Mouse (Mus musculus) forebrain, embryonic 14.5 days (tissue): ENCODE measurements around the gene Spint1. TPM values are rescaled to one million over a fixed set of nuclear protein-coding genes. Genes with fewer than 3 reads are reported as not detected.

Experiments used
- ATAC-seq: fragments of 200-750 bp; cut with Nextera tagmentation; 2 replicates; pipeline ENCODE4 v1.8.0; 2017; ENCODE audit warnings: mild to moderate bottlenecking, moderate library complexity
- DNase-seq: peaks from one replicate; pipeline ENCODE4 v3.0.0-alpha.2; 2015; ENCODE audit warnings: low spot score
- H3K27ac ChIP-seq: fragments of 300-500 bp; sonication (generic); 2 replicates; pipeline ENCODE4 v1.5.1; 2014; ENCODE audit warnings: low read depth, mild to moderate bottlenecking, control low read depth, low read length, moderate library complexity
- H3K27me3 ChIP-seq: fragments of 300-500 bp; sonication (generic); replicated peaks from 2 replicates; pipeline ENCODE4 v1.6.1; 2014; ENCODE audit warnings: low read length, control low read depth, mixed read lengths; ENCODE audit not compliant: control insufficient read depth, insufficient read depth
- H3K36me3 ChIP-seq: fragments of 300-500 bp; sonication (generic); 2 replicates; pipeline ENCODE4 v1.6.1; 2014; ENCODE audit warnings: low read length, control low read depth; ENCODE audit not compliant: control insufficient read depth, insufficient read depth
- H3K4me1 ChIP-seq: fragments of 300-500 bp; sonication (generic); 2 replicates; pipeline ENCODE4 v1.6.1; 2014; ENCODE audit warnings: antibody characterized with exemption, low read length, control low read depth; ENCODE audit not compliant: control insufficient read depth, insufficient read depth
- H3K4me2 ChIP-seq: fragments of 300-500 bp; sonication (generic); 2 replicates; pipeline ENCODE4 v1.6.1; 2014; ENCODE audit warnings: mild to moderate bottlenecking, control low read depth, low read length
- H3K4me3 ChIP-seq: fragments of 300-500 bp; sonication (generic); 2 replicates; pipeline ENCODE4 v1.5.1; 2014; ENCODE audit warnings: low read depth, low read length, control low read depth
- H3K9ac ChIP-seq: fragments of 300-500 bp; sonication (generic); 2 replicates; pipeline ENCODE4 v1.6.1; 2014; ENCODE audit warnings: mild to moderate bottlenecking, low read length, control low read depth, moderate library complexity
- H3K9me3 ChIP-seq: fragments of 300-500 bp; sonication (generic); replicated peaks from 2 replicates; pipeline ENCODE4 v1.6.1; 2016; ENCODE audit warnings: low read length, control low read depth, mixed read lengths; ENCODE audit not compliant: control insufficient read depth
- WGBS: fragments of 180-500 bp; shearing (Covaris S2); extraction: QIAGEN DNeasy Blood & Tissue Kit; methylation state at CpG from one replicate; pipeline ENCODE4 v1.1.7; 2014; 5-methylcytosine and 5-hydroxymethylcytosine counted together
- polyA plus RNA-seq: library from polyadenylated mRNA; unstranded; fragments of >200 nt; fragmentation: Nextera tagmentation; extraction: Ambion mirVana; gene quantifications from 2 replicates; pipeline ENCODE4 v1.2.1, GENCODE M21; 2014

The Spint1 gene
- polyA plus RNA-seq, 1 experiment from 2014 or later = 0.39 TPM

DNA sequence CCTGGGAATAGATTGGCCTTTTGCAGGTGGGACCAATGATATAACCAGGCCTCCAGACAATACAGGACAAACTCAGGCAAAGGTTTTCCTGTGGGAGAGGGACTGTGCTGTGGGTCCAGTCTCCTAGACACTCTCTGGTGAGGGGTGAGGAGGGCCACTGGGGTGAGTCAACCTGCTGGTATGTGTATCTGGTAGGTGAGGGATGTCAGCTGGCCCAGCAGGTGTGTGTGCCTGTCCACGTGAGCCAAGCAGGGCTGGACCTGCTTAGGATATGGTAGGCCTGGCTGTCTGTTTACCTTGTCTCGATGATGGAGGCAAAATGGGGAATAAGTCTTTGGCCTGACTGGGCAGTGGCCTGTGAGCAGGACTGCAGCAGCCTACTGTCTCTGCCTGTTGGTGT is 1.5 kb downstream of the Spint1 start:
- DNase-seq = no peak
- 74% methylated on average over 2 of the region's 2 CpGs for WGBS
- ATAC-seq = no peak
- Histone ChIP-seq H3K4me3 (no peak overlapping the region), H3K36me3 (no peaks in the 10 kb centered on the region), H3K4me2 (no peak overlapping the region), H3K4me1 (0 out of 2 replicates have a peak, but pooled peaks cover 3% of the 10 kb centered on the region), H3K27me3 (peaks cover 48% of the 10 kb centered on the region), H3K9me3 (no peaks in the 10 kb centered on the region), H3K9ac (no peak overlapping the region), H3K27ac (no peak overlapping the region)

DNA sequence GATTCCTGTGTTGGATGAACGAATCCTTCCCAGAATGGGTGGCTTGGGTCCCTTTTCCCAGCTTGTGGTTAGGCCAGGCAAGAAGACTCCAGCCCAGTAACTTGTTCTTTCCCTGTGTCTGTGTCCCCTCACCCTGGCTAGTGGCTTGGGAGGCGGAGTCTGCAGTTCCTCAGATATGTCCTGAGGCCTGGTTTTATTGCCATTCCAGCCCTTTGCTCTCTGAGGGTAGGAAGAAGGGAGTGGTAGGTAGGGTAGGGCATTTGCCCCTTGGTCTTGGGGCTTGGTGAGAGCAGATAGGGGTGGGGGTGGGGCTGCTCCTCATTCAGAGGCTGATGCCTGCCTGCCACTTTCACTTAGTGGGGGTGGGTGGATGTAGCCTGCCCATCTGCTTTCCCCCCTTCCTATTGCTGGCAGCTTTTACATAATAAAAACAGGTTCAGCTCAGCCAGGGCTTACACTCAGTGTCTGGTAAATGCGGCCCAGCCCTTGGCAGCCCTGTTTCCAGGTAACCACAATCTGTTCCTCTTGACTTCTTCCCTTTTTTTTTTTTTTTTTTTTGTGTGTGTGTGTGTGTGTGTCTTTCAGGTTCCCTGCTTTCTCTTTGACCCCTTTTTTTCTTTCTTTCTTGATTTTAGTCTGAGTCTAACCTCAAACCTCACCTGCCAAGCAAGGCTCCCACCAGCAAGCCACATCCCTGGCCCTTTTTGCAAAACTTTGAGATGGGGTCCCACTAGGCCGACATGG is 3.1 kb downstream of the Spint1 start:
- DNase-seq (no peak), ATAC-seq (no peak)
- no peaks in the 10 kb centered on the region for H3K36me3 ChIP-seq
- 0 out of 2 replicates have a peak, but pooled peaks cover 3% of the 10 kb centered on the region for H3K4me1 ChIP-seq
- no peak overlapping the region for H3K27ac ChIP-seq
- H3K9me3 ChIP-seq = no peaks in the 10 kb centered on the region
- no peak overlapping the region for H3K9ac ChIP-seq
- H3K4me3 ChIP-seq = no peak overlapping the region
- no peak overlapping the region for H3K4me2 ChIP-seq
- WGBS = 67% methylated on average over 4 of the region's 4 CpGs
- H3K27me3 ChIP-seq = peaks cover 47% of the 10 kb centered on the region

DNA sequence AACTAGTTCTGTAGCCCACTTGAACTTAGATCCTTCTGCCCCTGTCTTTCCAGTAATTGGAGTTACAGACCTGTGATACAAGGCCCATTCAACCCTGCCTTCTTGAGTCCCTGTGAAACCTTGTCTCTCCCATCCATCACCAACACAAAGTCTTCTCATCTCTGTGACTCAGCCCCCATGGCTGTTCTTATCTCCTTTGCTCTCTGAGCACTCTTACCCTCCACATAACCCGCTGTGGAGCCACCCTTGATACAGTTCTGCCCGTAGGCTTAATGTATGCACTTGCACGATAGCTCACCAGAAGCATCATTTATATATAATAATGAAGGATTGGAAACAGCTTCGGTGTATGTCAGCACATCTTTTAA is 3.6 kb downstream of the Spint1 start:
- no peaks in the 10 kb centered on the region for H3K36me3 ChIP-seq
- no peak for DNase-seq
- 0 out of 2 replicates have a peak, but pooled peaks cover 3% of the 10 kb centered on the region for H3K4me1 ChIP-seq
- no peak for ATAC-seq
- H3K4me3 ChIP-seq = no peak overlapping the region
- H3K9ac ChIP-seq = no peak overlapping the region
- no peak overlapping the region for H3K4me2 ChIP-seq
- 86% methylated on average over 4 of the region's 4 CpGs for WGBS
- no peak overlapping the region for H3K27ac ChIP-seq
- no peaks in the 10 kb centered on the region for H3K9me3 ChIP-seq
- peaks cover 42% of the 10 kb centered on the region for H3K27me3 ChIP-seq

DNA sequence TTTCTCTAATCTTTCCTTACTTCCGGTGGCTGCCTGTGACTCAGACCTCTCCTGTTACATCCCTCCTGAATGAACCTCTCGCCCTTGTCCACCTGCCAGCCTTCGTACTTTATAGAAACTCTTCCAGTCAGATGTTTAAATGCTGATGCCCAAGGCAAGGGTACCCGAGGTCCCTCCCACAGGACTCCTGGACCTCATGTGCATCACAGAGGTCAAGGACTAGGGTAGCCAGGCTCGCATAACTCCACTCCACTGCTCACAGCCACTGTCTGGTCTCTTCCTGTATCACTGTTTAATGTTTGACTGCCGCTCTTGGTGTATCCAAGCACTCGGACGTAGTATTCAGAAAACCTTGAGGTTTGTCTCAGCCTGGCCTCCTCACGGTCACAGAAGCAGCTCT is 5.4 kb downstream of the Spint1 start:
- 83% methylated on average over 9 of the region's 9 CpGs for WGBS

DNA sequence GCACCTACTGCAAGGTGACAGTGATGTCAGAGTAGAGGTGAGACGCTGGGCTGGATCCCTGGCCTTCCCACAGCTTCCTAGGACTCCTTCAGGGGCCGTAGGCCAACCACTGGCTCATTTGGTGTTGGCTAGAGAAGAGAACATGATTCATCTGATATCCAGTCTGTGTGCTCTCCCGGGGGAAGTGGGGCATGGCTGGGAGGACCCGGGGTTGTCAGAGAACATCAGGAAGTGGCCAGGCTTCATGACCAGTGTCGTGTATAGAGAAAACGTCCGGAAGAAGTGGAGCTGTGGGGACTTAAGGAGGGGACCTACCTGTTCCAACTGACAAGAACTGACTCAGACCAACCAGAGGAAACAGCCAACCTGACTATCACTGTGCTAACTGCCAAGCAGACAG is 8.1 kb downstream of the Spint1 start:
- H3K9ac ChIP-seq = no peak overlapping the region
- no peak overlapping the region for H3K4me3 ChIP-seq
- H3K27ac ChIP-seq = no peak overlapping the region
- DNase-seq = no peak
- H3K27me3 ChIP-seq = 0 out of 2 replicates have a peak, but pooled peaks cover 1% of the 10 kb centered on the region
- no peak overlapping the region for H3K4me2 ChIP-seq
- ATAC-seq = no peak
- H3K9me3 ChIP-seq = no peaks in the 10 kb centered on the region
- 88% methylated on average over 7 of the region's 7 CpGs for WGBS
- H3K4me1 ChIP-seq = no peaks in the 10 kb centered on the region
- H3K36me3 ChIP-seq = no peaks in the 10 kb centered on the region

More for the DNA sequence above, 5.4 kb downstream of the Spint1 start:
- Histone ChIP-seq H3K9ac (no peak overlapping the region), H3K4me3 (no peak overlapping the region), H3K4me1 (no peaks in the 10 kb centered on the region), H3K27me3 (peaks cover 25% of the 10 kb centered on the region), H3K4me2 (no peak overlapping the region), H3K9me3 (no peaks in the 10 kb centered on the region), H3K27ac (no peak overlapping the region), H3K36me3 (no peaks in the 10 kb centered on the region)
- no peak for ATAC-seq
- DNase-seq = no peak

DNA sequence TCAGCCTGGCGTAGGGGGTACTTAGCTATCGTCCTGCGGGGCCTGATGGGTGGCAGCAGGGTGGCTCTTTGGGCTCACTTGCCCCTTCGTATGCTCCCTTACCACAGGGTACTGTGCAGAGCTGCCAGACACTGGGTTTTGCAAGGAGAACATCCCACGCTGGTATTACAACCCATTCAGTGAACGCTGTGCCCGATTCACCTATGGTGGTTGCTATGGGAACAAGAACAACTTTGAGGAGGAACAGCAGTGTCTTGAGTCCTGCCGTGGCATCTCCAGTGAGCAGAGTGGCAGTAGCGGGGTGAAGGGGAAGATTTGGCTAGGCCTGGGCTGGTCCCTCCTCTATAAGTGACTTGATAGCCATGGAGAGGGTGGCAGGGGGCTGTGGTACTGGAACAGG is 10.7 kb downstream of the Spint1 start:
- Histone ChIP-seq H3K27ac (no peak overlapping the region), H3K4me3 (no peak overlapping the region), H3K4me1 (no peaks in the 10 kb centered on the region), H3K36me3 (no peaks in the 10 kb centered on the region), H3K9ac (no peak overlapping the region), H3K27me3 (no peaks in the 10 kb centered on the region), H3K4me2 (no peak overlapping the region), H3K9me3 (no peaks in the 10 kb centered on the region)
- no peak for ATAC-seq
- 81% methylated on average over 9 of the region's 9 CpGs for WGBS
- no peak for DNase-seq

DNA sequence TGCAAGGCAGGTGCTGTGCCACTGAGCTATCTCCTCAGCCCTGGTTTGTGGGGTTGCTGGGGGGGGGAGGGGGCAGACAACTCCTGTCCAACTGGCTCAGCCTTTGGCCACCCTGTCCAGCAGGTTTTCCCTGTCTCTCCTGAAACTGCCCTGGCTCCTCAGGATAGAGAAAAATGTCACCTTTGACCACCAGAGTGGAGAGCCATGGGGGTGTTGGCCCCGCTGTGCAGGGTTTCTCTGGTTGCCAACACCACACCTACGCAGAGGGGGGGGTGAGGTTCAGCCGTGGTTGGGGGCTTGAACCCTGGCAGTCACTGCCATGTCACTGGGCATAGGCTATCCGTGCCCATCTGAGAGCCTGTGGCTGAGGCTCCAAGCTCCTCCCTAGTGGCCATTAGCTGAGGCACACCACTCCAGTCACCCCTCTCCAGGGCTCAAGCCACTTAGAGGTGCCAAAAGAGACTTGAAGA is 12.5 kb downstream of the Spint1 start:
- DNase-seq (no peak), ATAC-seq (no peak)
- H3K9ac ChIP-seq = no peak overlapping the region
- H3K4me1 ChIP-seq = no peaks in the 10 kb centered on the region
- H3K4me3 ChIP-seq = no peak overlapping the region
- H3K27me3 ChIP-seq = peaks cover 9% of the 10 kb centered on the region; the same call in 1 of the 2 replicates
- H3K36me3 ChIP-seq = no peaks in the 10 kb centered on the region
- H3K4me2 ChIP-seq = no peak overlapping the region
- no peak overlapping the region for H3K27ac ChIP-seq
- no peaks in the 10 kb centered on the region for H3K9me3 ChIP-seq
- WGBS = 71% methylated on average over 4 of the region's 4 CpGs

DNA sequence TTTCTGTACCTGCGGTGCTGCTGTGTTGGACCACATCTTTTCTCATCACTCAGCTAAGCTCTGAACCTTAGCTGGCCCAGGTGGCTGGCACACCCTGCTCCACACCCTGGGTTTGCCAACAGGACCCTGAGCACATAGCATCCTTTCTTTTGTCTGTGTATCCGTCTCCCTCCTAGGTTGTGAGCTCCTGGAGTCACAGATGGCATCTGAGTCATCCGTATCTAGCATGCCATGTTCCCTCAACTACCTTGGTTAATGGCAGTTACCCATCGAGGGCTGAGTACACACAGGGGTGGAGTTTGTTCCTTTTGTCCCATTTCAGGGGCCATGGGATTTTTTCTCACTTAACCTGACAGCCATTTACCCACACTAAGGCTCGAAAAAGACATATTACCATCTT is 13.2 kb downstream of the Spint1 start:
- Histone ChIP-seq H3K4me2 (no peak overlapping the region), H3K9ac (no peak overlapping the region), H3K27me3 (peaks cover 9% of the 10 kb centered on the region; the same call in 1 of the 2 replicates), H3K9me3 (no peaks in the 10 kb centered on the region), H3K4me1 (no peaks in the 10 kb centered on the region), H3K27ac (no peak overlapping the region), H3K4me3 (no peak overlapping the region), H3K36me3 (no peaks in the 10 kb centered on the region)
- 61% methylated on average over 5 of the region's 5 CpGs for WGBS
- DNase-seq = no peak
- peak; percentile 34; the same call in 1 of the 2 replicates for ATAC-seq

DNA sequence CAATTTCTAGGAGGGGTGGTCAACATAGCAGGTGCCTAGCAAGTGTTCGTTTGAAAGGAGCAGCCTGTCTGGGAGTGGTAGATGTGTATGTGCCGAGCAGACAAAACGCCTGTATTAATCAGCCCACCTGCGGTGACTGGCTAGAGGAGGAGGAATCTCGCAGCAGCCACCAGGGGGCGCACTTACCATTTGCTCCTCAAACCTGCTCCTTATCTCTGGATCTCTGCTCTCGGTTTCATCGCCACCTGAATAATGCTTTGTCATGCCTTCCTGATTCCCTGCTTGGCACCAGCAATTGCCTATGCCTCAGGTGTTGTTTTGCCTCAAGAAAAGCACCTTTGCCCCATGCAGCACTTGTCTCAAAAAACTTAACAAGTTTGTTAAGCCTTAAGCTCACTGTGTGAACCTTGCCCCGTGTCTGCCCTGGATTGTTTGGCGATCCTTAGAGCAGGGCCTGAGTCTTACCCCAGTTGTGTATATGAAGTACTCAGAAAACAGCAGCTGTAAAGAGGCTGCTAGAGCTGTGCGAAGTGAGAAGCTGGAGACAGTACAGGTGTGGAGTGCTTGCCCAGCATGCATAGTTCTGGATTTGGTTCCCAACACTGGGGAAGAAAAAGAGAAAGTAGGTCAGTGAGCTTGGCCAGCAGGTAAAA is 13.8 kb downstream of the Spint1 start:
- peaks cover 9% of the 10 kb centered on the region; the same call in 1 of the 2 replicates for H3K27me3 ChIP-seq
- DNase-seq = peak; percentile 88
- no peak overlapping the region for H3K4me3 ChIP-seq
- H3K4me2 ChIP-seq = no peak overlapping the region
- H3K36me3 ChIP-seq = no peaks in the 10 kb centered on the region
- H3K4me1 ChIP-seq = no peaks in the 10 kb centered on the region
- 14% methylated on average over 11 of the region's 11 CpGs for WGBS
- no peaks in the 10 kb centered on the region for H3K9me3 ChIP-seq
- no peak overlapping the region for H3K9ac ChIP-seq
- H3K27ac ChIP-seq = no peak overlapping the region
- peak; percentile 80 for ATAC-seq
